Mouse (Mus musculus): ENCODE measurements around the gene Banf2. TPM values are rescaled to one million over a fixed set of nuclear protein-coding genes. Genes with fewer than 3 reads are reported as not detected.

Gene Banf2
- polyA plus RNA-seq (2014; fragmentation: Nextera tagmentation; extraction: Ambion mirVana): not detected in 2 replicates

- WGBS: 93% methylated on average over 2 of the region's 2 CpGs
- no peak within 1 kb of the TSS for H3K4me3 ChIP-seq (replicated peaks; ENCODE audit: low read depth, low read length)
- no peaks in the 10 kb centered on the region for H3K4me1 ChIP-seq (ENCODE audit: control insufficient read depth, insufficient read depth, low read length)
- H3K9ac ChIP-seq (replicated peaks; ENCODE audit: low read length): no peak within 1 kb of the TSS
- no peaks in the 10 kb centered on the region for H3K27me3 ChIP-seq (ENCODE audit: control insufficient read depth, insufficient read depth, low read length)
- no peaks in the 10 kb centered on the region for H3K36me3 ChIP-seq (ENCODE audit: control insufficient read depth, insufficient read depth, low read length)
- H3K9me3 ChIP-seq (ENCODE audit: control insufficient read depth, low read length): no peaks in the 10 kb centered on the region
- no peak within 1 kb of the TSS for H3K4me2 ChIP-seq (ENCODE audit: low read length)
- no peak within 1 kb of the TSS for H3K27ac ChIP-seq (replicated peaks; ENCODE audit: low read depth, low read length)
- ATAC-seq (ENCODE audit: low FRiP score, low TSS enrichment): no peak
- no peak for DNase-seq
Observed at GRCm38 (mm10) chr2:144032664-144033063, at the start of gene Banf2. TSS of gene Banf2 (plus strand) at chr2:144033059.

DNA sequence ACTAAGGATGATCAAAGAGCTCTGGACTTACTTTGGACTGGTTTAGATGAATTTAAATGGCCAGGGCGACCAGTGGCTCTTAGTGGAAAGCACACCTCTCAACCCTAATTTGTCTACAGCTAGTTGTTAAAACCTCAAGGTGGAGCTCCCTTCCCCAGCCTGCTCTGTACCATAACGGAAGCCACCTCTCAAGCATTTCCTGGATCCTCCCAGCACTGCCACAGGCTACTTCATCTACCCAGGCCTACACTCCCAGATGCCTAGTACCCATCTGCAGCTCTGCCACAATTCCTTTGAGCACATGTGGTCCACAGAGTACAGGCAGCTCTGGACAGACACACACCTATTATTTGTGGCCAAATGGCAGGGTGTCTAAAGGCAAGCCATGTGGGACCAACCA, 49.4 kb upstream of the Banf2 start:
- H3K4me3 ChIP-seq (replicated peaks; ENCODE audit: low read depth, low read length): no peak overlapping the region
- H3K9ac ChIP-seq (replicated peaks; ENCODE audit: low read length): no peak overlapping the region
- no peak overlapping the region for H3K27ac ChIP-seq (replicated peaks; ENCODE audit: low read depth, low read length)
- DNase-seq (no peak), ATAC-seq (ENCODE audit: low FRiP score, low TSS enrichment) (no peak)
- no peaks in the 10 kb centered on the region for H3K4me1 ChIP-seq (ENCODE audit: control insufficient read depth, insufficient read depth, low read length)
- no peak overlapping the region for H3K4me2 ChIP-seq (ENCODE audit: low read length)
- no peaks in the 10 kb centered on the region for H3K27me3 ChIP-seq (ENCODE audit: control insufficient read depth, insufficient read depth, low read length)
- no peaks in the 10 kb centered on the region for H3K9me3 ChIP-seq (ENCODE audit: control insufficient read depth, low read length)
- 0 out of 2 replicates have a peak, but pooled peaks cover 5% of the 10 kb centered on the region for H3K36me3 ChIP-seq (ENCODE audit: control insufficient read depth, insufficient read depth, low read length)
- 71% methylated on average over 2 of the region's 2 CpGs for WGBS

- Histone ChIP-seq H3K4me1 (ENCODE audit: control insufficient read depth, insufficient read depth, low read length) (no peaks in the 10 kb centered on the region), H3K36me3 (ENCODE audit: control insufficient read depth, insufficient read depth, low read length) (0 out of 2 replicates have a peak, but pooled peaks cover 5% of the 10 kb centered on the region), H3K9ac (replicated peaks; ENCODE audit: low read length) (no peak overlapping the region), H3K4me3 (replicated peaks; ENCODE audit: low read depth, low read length) (no peak overlapping the region), H3K9me3 (ENCODE audit: control insufficient read depth, low read length) (no peaks in the 10 kb centered on the region), H3K4me2 (ENCODE audit: low read length) (no peak overlapping the region), H3K27me3 (ENCODE audit: control insufficient read depth, insufficient read depth, low read length) (no peaks in the 10 kb centered on the region), H3K27ac (replicated peaks; ENCODE audit: low read depth, low read length) (no peak overlapping the region)
- DNase-seq (no peak), ATAC-seq (ENCODE audit: low FRiP score, low TSS enrichment) (no peak)
- WGBS: 83% methylated on average over 2 of the region's 2 CpGs
Observed at GRCm38 (mm10) chr2:143987485-143987884, 45.4 kb upstream of the Banf2 start.

DNA sequence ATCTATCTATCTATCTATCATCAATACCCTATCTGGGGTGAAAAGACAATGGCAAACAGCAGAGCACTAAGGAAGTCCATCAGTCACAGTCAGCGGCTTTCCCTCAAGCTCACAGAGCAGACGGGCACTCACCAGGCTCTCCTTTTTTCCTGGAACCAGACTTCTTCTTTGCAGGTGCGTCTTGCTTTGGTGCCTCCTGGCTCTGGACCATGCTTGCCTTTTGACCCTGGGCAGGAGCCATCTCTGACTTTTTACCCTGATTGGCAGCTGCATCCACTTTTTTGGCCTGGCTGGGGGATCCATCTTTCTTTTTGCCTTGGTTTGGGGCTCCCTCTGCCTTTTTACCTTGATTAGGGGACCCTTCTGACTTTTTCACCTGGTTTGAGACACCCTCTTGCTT, 44.8 kb upstream of the Banf2 start:
- DNase-seq: no peak
- no peak overlapping the region for H3K4me3 ChIP-seq (replicated peaks; ENCODE audit: low read depth, low read length)
- no peak for ATAC-seq (ENCODE audit: low FRiP score, low TSS enrichment)

GRCm38 (mm10) chr2:143990997-143991396, 41.9 kb upstream of the Banf2 start:
- no peak for ATAC-seq (ENCODE audit: low FRiP score, low TSS enrichment)
- H3K4me2 ChIP-seq (ENCODE audit: low read length): no peak overlapping the region
- 0% methylated on average over 1 of the region's 1 CpGs for WGBS

More for the DNA sequence above, 44.8 kb upstream of the Banf2 start:
- Histone ChIP-seq H3K9me3 (ENCODE audit: control insufficient read depth, low read length) (no peaks in the 10 kb centered on the region), H3K4me1 (ENCODE audit: control insufficient read depth, insufficient read depth, low read length) (no peaks in the 10 kb centered on the region), H3K36me3 (ENCODE audit: control insufficient read depth, insufficient read depth, low read length) (0 out of 2 replicates have a peak, but pooled peaks cover 5% of the 10 kb centered on the region), H3K4me2 (ENCODE audit: low read length) (no peak overlapping the region), H3K9ac (replicated peaks; ENCODE audit: low read length) (no peak overlapping the region), H3K27ac (replicated peaks; ENCODE audit: low read depth, low read length) (no peak overlapping the region), H3K27me3 (ENCODE audit: control insufficient read depth, insufficient read depth, low read length) (no peaks in the 10 kb centered on the region)
- WGBS: 94% methylated on average over 3 of the region's 3 CpGs

GRCm38 (mm10) chr2:143991964-143992672, 40.7 kb upstream of the Banf2 start:
- 92% methylated on average over 7 of the region's 7 CpGs for WGBS
- Histone ChIP-seq H3K4me2 (ENCODE audit: low read length) (no peak overlapping the region), H3K4me1 (ENCODE audit: control insufficient read depth, insufficient read depth, low read length) (no peaks in the 10 kb centered on the region), H3K9ac (replicated peaks; ENCODE audit: low read length) (no peak overlapping the region), H3K27me3 (ENCODE audit: control insufficient read depth, insufficient read depth, low read length) (no peaks in the 10 kb centered on the region), H3K9me3 (ENCODE audit: control insufficient read depth, low read length) (no peaks in the 10 kb centered on the region), H3K27ac (replicated peaks; ENCODE audit: low read depth, low read length) (no peak overlapping the region), H3K4me3 (replicated peaks; ENCODE audit: low read depth, low read length) (no peak overlapping the region), H3K36me3 (ENCODE audit: control insufficient read depth, insufficient read depth, low read length) (no peaks in the 10 kb centered on the region)
- DNase-seq (no peak), ATAC-seq (ENCODE audit: low FRiP score, low TSS enrichment) (no peak)

More at GRCm38 (mm10) chr2:143990997-143991396, 41.9 kb upstream of the Banf2 start:
- Histone ChIP-seq H3K9me3 (ENCODE audit: control insufficient read depth, low read length) (no peaks in the 10 kb centered on the region), H3K36me3 (ENCODE audit: control insufficient read depth, insufficient read depth, low read length) (no peaks in the 10 kb centered on the region), H3K27ac (replicated peaks; ENCODE audit: low read depth, low read length) (no peak overlapping the region), H3K9ac (replicated peaks; ENCODE audit: low read length) (no peak overlapping the region), H3K4me3 (replicated peaks; ENCODE audit: low read depth, low read length) (no peak overlapping the region), H3K27me3 (ENCODE audit: control insufficient read depth, insufficient read depth, low read length) (no peaks in the 10 kb centered on the region), H3K4me1 (ENCODE audit: control insufficient read depth, insufficient read depth, low read length) (no peaks in the 10 kb centered on the region)
- peak; percentile 25 for DNase-seq

DNA sequence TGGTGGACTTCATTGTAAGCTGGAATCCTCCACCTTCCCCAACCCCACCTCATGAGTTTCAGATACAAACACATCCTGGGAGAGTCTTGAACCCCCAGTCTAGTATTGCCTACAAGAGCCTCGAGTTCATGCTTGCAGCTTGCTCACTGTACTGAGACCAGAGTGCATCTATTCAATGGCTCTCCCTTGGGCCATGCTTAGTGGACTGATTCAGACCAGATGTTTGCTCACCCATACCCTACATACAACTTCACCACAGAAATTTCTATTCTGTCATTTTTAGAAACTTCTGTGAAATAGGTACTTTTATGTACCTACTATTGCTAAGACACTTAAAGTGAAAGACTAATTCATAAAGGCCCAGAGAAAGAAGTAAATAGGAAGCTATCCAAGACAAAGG, 39.9 kb upstream of the Banf2 start:
- H3K4me3 ChIP-seq (replicated peaks; ENCODE audit: low read depth, low read length): no peak overlapping the region
- DNase-seq (no peak), ATAC-seq (ENCODE audit: low FRiP score, low TSS enrichment) (no peak)
- no peaks in the 10 kb centered on the region for H3K27me3 ChIP-seq (ENCODE audit: control insufficient read depth, insufficient read depth, low read length)
- no peaks in the 10 kb centered on the region for H3K9me3 ChIP-seq (ENCODE audit: control insufficient read depth, low read length)
- H3K9ac ChIP-seq (replicated peaks; ENCODE audit: low read length): no peak overlapping the region
- no peaks in the 10 kb centered on the region for H3K36me3 ChIP-seq (ENCODE audit: control insufficient read depth, insufficient read depth, low read length)
- no peaks in the 10 kb centered on the region for H3K4me1 ChIP-seq (ENCODE audit: control insufficient read depth, insufficient read depth, low read length)
- no peak overlapping the region for H3K27ac ChIP-seq (replicated peaks; ENCODE audit: low read depth, low read length)
- no peak overlapping the region for H3K4me2 ChIP-seq (ENCODE audit: low read length)
- 95% methylated on average over 1 of the region's 1 CpGs for WGBS

DNA sequence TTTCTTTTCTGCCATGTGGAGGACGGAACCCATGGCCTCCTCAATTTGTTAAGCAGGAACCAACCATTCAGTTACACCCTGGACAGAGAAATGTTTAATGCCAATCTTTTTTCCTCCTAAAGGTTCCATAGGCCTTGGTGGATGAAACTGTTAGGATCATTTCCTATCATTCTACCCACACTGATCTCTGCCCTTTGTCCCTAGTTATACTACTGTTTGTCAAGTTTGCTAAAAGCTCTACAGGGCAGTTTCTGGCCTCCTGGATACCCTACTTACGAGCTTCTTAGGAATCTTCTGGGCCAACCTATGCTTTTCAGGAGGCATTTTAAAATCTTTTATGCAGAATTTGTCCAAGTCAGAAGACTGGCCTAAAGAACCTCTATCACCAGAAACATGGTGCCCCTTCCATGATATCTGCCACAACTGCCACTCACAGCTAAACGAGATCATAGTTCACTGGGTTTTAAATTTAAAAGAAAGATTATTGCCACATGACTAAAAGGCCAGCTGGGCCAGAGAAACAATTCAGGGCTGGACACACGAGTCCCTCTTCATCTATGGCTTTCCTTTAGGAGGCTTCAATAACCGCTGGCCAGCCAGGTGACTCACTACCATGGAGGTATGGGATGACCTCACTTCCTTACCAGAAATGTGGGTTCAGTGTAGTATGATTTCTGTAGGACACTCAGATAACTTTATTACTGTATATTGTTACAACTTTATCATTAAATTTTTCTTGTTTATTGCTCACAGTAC, 30.5 kb upstream of the Banf2 start:
- Histone ChIP-seq H3K9ac (replicated peaks; ENCODE audit: low read length) (no peak overlapping the region), H3K4me1 (ENCODE audit: control insufficient read depth, insufficient read depth, low read length) (no peaks in the 10 kb centered on the region), H3K27ac (replicated peaks; ENCODE audit: low read depth, low read length) (no peak overlapping the region), H3K9me3 (ENCODE audit: control insufficient read depth, low read length) (no peaks in the 10 kb centered on the region), H3K27me3 (ENCODE audit: control insufficient read depth, insufficient read depth, low read length) (no peaks in the 10 kb centered on the region), H3K36me3 (ENCODE audit: control insufficient read depth, insufficient read depth, low read length) (no peaks in the 10 kb centered on the region), H3K4me2 (ENCODE audit: low read length) (no peak overlapping the region), H3K4me3 (replicated peaks; ENCODE audit: low read depth, low read length) (no peak overlapping the region)
- ATAC-seq (ENCODE audit: low FRiP score, low TSS enrichment): no peak
- DNase-seq: no peak
- 91% methylated on average over 5 of the region's 5 CpGs for WGBS
